Mouse (Mus musculus): ENCODE data around the gene Eef1g.

DNA sequence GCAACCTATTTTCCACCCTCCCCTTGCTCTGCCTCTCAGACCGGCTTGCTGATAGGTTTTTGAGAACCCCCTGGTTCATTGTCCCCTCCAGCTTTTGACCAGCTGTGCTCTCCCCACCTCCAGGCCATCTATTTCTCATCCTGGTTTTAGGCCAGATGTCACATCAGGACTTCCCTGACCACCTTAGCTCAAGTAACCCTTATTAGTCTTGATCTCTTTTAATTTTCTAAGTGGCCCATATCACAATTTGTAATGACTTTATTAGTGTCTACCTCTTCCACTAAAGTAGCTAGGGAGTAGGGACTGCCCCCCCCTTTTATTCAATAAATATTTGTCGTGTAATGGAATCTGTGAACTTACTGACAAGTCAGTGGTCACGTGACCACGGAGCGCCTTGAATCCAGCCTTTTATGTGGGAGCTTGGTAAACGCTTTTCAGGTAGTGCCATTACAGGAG lies 46.0 kb upstream of the Eef1g start:
- TF ChIP-seq POLR2A (IDR thresholded peaks at IDR 0.05; ENCODE audit: insufficient read length, low read depth) (no peak), REST (IDR thresholded peaks at IDR 0.05; ENCODE audit: insufficient read depth, insufficient read length) (no peak), E2F4 (IDR thresholded peaks at IDR 0.05; ENCODE audit: insufficient read depth) (no peak), USF1 (IDR thresholded peaks at IDR 0.05; ENCODE audit: low read depth) (peak; percentile 97), SRF (IDR thresholded peaks at IDR 0.05; ENCODE audit: control insufficient read depth, insufficient read length, low read depth) (no peak), TCF12 (IDR thresholded peaks at IDR 0.05; ENCODE audit: insufficient read depth, poor library complexity, severe bottlenecking) (no peak), CEBPB (IDR thresholded peaks at IDR 0.05; ENCODE audit: insufficient read depth, poor library complexity, severe bottlenecking) (no peak)

Data from myocyte (in vitro differentiated cells).